Mouse (Mus musculus): ENCODE results near the gene Ttll12.
A peak's percentile ranks its signal among the peaks of the same experiment; 100 is the strongest.

Gene Ttll12

GRCm38 (mm10) chr15:83563327-83563856 lies 31.6 kb downstream of the Ttll12 start, which contains the start of the genes Tspo and Mcat:
Tspo (plus strand) TSS chr15:83563592.
Mcat (minus strand) TSS chr15:83563787.
- no peak for DNase-seq (ENCODE audit: low spot score in 2 of 2)

GRCm38 (mm10) chr15:83562626-83563270 lies 32.2 kb downstream of the Ttll12 start:
- DNase-seq (ENCODE audit: low spot score in 2 of 2), result peak in 1 of 2 experiments; percentile 74

- DNase-seq (ENCODE audit: low spot score in 2 of 2), result no peak
These were observed 33.9 kb downstream of the Ttll12 start for GRCm38 (mm10) chr15:83560941-83561477.

- peak; percentile 55 to 85 for DNase-seq (ENCODE audit: low spot score in 2 of 2)
These were observed 39.6 kb downstream of the Ttll12 start for GRCm38 (mm10) chr15:83555161-83555974.

GRCm38 (mm10) chr15:83553831-83554230 lies 41.1 kb downstream of the Ttll12 start:
- DNase-seq (ENCODE audit: low spot score in 2 of 2), result no peak

GRCm38 (mm10) chr15:83550137-83550536 lies 44.8 kb downstream of the Ttll12 start:
- no peak for DNase-seq (ENCODE audit: low spot score in 2 of 2)

GRCm38 (mm10) chr15:83547144-83547543 lies 47.8 kb downstream of the Ttll12 start:
- no peak for DNase-seq (ENCODE audit: low spot score in 2 of 2)

- DNase-seq (ENCODE audit: low spot score in 2 of 2), result no peak
These were observed 48.9 kb downstream of the Ttll12 start for GRCm38 (mm10) chr15:83546029-83546428.

GRCm38 (mm10) chr15:83541647-83542287 lies 53.2 kb downstream of the Ttll12 start:
- no peak for DNase-seq (ENCODE audit: low spot score in 2 of 2)

GRCm38 (mm10) chr15:83539905-83540304 lies 55.1 kb downstream of the Ttll12 start:
- peak in 1 of 2 experiments; percentile 8 for DNase-seq (ENCODE audit: low spot score in 2 of 2)

- DNase-seq (ENCODE audit: low spot score in 2 of 2), result no peak
These were observed 56.1 kb downstream of the Ttll12 start for GRCm38 (mm10) chr15:83538855-83539254.

GRCm38 (mm10) chr15:83535890-83536231 lies 59.1 kb downstream of the Ttll12 start:
- no peak for DNase-seq (ENCODE audit: low spot score in 2 of 2)

GRCm38 (mm10) chr15:83534960-83535889 lies 59.7 kb downstream of the Ttll12 start:
- no peak for DNase-seq (ENCODE audit: low spot score in 2 of 2)

- DNase-seq (ENCODE audit: low spot score in 2 of 2), result no peak
These were observed 62.4 kb downstream of the Ttll12 start for GRCm38 (mm10) chr15:83532606-83533005.

GRCm38 (mm10) chr15:83531961-83532469 lies 62.9 kb downstream of the Ttll12 start:
- DNase-seq (ENCODE audit: low spot score in 2 of 2), result no peak

GRCm38 (mm10) chr15:83530688-83531087 lies 64.3 kb downstream of the Ttll12 start:
- no peak for DNase-seq (ENCODE audit: low spot score in 2 of 2)

GRCm38 (mm10) chr15:83530233-83530632 lies 64.7 kb downstream of the Ttll12 start:
- no peak for DNase-seq (ENCODE audit: low spot score in 2 of 2)

GRCm38 (mm10) chr15:83529765-83530164 lies 65.2 kb downstream of the Ttll12 start:
- DNase-seq (ENCODE audit: low spot score in 2 of 2), result no peak

GRCm38 (mm10) chr15:83528892-83529291 lies 66.1 kb downstream of the Ttll12 start:
- no peak for DNase-seq (ENCODE audit: low spot score in 2 of 2)

GRCm38 (mm10) chr15:83527747-83528146 lies 67.2 kb downstream of the Ttll12 start:
- no peak for DNase-seq (ENCODE audit: low spot score in 2 of 2)

- no peak for DNase-seq (ENCODE audit: low spot score in 2 of 2)
These were observed 67.9 kb downstream of the Ttll12 start for GRCm38 (mm10) chr15:83527092-83527437.
